Mouse (Mus musculus) fat pad, adult 2 months (tissue): ENCODE results near the gene Abhd2.
"Not testable (repeated sequence)": the region's sequence is repeated elsewhere in the genome, so short reads cannot be mapped to it uniquely, and the experiment has no call there.

Source experiments
- DNase-seq: peaks from one replicate; pipeline ENCODE4 v3.0.0-alpha.2; 2011; ENCODE audit warnings: low read depth, low spot score; ENCODE audit errors: extremely low read depth

Gene Abhd2

DNA sequence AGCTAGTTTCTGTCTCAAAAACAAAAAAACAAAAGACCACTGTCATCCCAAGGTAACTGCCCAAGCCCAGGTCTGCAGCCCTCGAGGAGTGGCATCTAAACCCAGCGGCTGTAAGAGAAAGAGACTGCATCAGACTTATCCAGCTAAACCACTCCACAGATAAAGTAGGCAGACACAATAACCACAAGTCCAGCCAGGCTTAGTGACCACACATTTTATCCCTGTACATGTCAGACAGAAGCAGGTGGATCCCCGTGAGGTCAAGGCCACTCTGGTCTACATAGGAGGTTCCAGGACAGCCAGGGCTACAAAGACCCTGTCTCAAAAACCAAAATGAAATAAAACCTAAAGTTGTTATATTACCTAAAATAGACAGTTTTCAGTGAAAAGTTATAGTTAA is 9.2 kb upstream of the Abhd2 start:
- DNase-seq = no peak

DNA sequence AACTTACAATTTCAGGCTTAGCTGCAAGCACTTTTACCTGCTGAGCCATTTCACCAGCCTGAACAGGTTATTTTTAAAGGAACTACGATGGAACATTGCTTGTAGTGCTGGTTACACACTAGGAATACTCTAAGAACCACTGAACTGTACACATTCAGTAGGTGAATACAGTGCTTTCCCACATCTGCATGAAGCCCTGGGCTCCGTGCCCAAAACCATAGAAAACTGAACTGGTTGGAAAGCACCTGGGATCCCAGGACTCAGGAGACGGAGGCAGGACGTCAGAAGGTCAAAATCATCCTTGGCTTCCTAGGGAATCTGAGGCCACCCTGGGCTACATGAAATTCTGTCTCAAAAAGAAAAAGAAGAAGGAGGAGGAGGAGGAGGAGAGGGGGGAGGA is 6.8 kb upstream of the Abhd2 start:
- no peak for DNase-seq

DNA sequence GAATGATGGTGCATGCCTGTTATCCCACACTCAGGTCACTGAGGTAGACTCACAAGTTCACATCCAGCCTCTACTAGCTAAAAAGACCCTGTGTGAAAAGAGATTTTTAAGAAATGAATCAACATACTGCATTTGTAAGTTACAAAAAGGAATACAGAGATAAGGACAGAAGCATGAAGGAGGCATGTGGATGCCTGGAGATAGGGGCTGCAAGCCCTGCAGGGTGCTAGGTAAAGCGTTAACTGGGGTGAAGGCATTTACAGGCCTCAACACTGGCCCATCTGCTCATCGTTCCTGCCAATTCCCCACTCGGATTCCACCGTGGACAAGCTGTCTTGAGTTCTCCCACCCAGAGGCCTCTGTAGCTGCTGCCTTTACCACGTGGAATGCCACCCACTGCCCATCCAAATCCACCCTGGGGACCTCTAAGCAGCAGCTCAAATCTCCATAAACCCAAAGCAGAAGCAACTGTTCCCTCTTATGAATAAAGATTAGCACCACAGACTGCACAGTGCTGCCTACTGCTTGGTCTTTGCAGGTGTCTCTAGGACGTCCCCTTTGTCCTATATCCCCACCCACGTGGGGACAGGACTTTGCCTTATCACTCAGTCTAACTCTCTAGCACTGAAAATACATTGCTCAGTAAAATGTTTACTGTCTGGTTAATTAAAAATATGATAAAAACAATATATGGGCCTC is 5.2 kb upstream of the Abhd2 start:
- DNase-seq = no peak

DNA sequence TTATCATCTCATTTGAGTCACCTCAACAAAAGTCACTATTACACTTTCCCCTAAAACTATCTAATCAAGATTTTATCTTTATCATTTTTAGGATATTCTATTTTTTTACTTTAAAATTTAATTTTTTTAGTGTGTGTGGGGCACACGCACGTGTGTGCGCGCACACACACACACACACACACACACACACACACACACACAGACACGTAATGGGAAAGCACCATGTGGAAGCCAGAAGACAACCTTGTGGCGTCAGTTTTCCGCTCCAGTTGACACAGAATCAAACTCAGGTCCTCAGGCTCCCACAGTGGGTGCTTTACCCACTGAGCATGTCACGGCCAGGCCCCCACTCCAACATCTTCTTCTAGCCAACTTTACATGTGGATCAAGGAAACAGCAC is 4.1 kb upstream of the Abhd2 start:
- DNase-seq = no peak

DNA sequence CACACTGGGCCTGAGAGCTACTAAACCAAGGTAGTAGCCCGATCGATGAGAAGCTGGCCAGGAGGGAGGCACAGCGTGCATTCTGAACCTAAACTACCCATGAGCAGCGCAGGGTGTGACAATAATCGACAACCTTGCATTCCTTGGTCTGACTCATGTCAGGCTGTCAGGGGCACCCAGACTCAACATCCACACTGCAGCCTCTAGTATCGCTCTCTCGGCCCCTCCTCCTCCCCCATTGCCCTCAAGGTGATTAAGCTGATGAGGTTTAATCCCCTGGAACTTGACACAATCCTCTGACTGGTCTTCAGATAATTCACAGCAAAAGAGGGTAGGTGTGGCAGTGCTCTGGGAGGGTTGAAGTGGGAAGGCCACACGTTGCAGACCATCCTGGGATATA is 3.6 kb upstream of the Abhd2 start:
- DNase-seq = no peak

DNA sequence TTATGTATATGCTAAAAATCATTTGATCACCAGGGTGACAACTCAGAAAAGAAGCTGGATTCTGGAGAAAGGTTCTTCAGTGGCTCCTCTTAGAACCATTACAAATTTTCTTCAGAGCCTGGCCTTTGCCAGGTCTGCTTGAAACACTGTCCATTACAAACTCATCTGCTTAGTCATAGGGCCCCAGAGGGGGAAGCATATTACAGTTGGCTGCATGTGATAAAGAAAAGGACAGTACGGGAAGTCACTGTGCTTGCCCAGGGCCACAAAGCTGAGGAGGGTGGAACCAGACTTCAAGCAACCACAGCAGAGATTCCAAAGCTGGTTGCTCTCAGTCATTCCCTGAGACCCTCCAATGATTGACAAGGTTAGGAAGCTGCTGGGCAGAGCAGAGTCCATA is 3.1 kb upstream of the Abhd2 start:
- peak; percentile 57 for DNase-seq

- no peak for DNase-seq
Observed at GRCm38 (mm10) chr7:79270961-79271387, 2.0 kb upstream of the Abhd2 start.

DNA sequence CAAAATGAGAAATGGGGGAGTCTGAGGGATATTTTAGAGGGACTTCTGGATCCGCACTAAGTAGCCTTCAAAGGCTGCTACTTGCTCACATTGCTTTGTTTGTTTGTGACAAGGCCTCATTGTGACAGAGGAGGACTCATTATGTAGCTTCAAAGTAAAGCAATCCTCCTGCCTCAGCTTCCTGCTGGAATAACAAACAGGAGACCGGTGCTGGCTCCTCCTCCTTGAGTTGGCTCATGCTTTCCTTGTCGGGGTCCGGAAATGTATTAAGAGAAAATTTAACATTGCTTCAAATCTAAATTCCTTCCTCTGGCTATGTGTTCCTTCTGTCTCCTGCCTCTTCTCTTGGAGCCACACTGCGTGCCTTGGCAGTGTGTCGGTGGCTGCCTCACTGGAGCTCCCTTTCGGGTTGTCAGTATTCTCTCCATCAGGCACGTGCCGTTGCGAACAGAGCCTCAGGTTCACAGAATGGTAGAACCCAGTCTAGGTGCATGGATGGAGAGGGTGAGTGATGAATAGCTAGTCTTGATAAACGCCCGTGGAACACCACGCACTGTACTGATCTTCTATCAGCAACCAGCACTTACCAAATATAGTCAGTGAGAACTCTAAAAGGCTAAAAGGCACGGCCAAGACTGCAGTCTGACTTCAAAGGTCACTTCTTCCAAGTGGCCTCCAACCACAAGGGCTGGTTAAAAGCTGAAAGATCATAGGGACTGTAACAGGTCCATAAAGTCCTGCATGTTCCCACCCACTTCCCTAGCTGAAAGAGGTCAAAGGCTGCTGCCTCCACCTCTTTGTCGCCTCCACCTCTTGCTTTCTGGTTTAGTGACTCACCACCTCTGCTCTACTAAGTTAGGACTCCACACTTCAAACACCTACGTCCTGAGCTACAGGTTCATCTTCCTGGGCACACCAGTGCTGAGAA is 874 bp upstream of the Abhd2 start:
- DNase-seq = no peak

DNA sequence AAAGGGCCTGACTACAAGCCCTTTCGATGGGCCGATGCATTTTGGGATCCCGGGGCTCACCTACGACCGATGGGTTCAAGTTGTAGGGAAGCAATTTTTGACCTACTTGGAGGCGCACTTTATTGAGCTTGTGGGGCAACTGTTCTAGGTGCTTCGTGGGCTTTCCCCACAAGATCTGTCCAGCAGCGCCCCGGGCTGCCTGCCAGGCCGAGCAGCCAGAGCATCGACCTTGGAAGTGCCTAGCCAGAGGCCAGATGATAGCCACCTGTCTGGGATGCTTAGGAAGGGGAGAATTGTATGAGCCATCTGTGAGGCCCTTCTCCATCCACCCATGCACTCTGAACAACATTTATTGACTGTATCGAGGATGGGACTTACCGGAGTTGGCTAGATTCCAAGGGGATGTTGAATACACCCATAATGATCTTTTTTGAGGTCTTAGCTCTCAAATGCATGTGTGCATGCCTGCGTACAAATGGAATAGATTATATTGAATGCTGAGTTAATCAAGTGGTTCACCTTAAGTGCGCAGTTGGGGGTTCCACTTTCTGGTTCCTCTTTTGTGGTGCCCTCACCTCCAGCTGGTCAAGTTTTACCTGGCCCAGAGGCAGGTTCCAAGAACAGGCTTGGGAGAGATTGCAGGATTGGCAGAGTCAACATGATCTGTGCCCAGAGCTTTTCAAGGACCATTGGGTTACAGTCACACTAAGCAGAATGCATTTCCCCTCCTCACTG is 906 bp downstream of the Abhd2 start:
- DNase-seq = no peak

DNA sequence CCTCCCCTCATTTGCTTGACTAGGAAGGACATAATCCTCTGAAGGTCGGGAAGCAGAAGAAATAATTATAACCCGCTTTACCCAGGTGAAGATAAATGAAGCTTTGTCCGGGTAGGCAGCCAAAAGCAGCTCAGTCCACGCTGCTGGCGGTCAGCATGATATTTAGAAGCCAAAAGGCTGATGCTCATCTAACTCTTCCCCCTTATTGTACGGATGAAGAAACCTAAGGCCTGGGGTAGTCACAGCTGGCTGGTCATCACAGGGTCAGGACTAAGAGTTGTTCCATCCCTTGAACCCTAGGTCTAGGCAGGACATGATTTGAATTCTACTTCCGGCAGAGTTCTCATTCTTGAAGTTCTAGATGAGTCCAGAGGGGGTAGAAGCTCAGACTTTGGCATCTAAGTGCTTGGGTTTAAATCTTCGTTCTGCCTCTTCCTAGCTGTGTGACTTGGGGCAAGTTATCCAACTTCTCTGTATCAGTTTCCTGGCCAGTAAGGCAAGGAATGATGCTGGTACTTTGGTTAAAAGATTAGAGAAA is 1.5 kb downstream of the Abhd2 start:
- DNase-seq = no peak

DNA sequence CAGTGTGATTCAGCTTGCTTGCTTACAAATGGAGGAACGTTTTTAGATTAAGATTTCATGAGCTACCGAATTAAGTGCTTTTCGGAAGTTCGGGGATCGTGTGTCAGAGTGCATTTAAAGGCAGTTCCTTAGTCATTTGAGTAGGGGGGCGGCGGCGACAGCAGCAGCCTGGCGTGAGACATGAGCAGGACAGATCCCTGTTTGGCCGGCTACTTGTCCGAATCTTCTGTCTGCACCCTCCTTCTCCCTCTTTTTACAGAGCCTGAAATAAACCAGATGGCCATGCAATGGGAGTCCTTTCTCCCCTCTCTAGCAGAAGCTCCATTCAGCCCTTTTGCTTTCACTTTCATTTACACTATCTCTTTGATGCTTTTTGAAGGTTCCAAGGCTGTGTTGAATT is 2.3 kb downstream of the Abhd2 start:
- DNase-seq = no peak

GRCm38 (mm10) chr7:79278432-79278831 is 5.4 kb downstream of the Abhd2 start:
- DNase-seq = no peak

GRCm38 (mm10) chr7:79279376-79280029 is 6.5 kb downstream of the Abhd2 start:
- DNase-seq = no peak

DNA sequence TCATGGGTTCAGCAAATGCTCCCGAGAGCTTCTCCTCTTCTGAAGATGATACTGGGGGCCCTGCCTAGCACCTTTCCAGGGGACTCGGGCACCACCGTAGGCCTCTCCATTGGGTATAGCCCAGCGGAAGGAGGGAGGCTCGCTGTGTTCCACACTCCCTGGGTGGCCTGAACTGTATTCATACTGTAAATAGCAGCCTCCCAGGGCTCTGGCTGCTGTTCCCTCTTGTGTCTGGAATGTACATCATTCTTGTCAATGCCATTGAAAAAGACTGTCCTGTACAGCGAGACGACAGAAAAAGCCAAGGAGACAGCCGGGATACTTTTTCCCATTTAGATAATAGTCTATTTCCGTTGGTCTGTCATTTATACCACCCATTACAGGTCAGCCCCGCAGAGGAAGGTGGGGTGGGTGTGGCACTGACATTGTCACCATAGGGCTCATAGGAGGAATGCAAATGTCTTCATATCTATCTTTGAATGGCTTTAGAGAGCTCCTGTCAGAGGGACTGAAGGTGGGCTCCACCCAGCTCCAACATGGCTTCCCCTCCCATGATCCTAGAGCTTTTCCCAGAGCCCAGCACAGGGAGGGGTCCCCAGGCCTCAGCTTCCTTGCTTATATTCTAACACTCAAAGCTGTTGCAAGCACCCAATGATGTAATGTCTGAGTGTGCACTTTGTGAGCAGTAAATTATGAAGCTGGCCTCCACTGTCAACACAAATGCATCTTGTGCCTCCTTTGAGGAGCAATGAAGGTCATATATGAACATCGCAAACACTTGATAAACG is 10.1 kb downstream of the Abhd2 start:
- no peak for DNase-seq

DNA sequence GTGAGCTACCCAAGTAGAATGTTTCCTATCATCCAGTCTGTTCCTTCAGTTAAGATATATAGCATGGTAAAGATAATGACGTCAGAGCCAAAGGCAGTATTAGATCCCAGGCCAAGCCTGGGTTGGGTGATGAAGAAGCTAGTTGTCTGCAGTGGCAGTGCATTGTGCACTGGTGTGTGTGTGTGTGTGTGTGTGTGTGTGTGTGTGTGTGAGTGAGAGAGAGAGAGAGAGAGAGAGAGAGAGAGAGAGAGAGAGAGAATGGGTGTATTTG is 10.6 kb downstream of the Abhd2 start:
- not testable (repeated sequence) for DNase-seq

DNA sequence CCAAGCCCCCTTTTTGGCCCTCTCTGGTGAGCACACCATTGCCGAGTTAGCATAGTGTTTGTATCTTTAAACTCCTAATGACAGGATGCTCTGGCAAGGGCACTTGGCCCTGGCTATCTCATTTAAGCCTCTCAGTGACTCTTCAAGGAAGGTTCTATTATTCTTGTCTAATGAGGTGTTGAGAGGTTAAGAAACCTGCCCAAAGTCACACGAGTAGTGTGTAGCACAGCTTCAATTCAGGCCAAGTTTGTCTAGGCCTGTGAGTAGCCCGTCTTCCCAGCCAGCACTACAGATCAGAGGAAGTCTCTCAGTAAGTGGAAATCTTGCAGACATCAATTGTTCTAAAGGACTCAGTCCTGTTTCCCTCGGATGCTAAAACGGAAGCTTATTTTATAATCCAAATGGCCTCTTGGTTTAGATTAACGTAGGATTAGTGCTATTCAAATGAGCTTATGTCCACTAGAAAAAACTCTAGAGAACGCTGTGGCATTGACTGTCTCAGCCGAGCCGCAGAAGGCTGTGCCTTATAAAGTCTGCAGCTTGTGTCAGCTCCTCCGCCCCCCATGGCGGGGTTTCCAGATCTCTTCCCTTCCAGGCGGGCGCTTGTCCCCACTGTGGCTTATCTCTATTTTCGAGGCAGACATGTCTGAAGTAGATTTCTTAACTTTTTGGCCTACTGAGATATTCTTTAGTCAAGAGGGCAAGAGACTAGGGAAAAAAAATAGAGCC is 11.3 kb downstream of the Abhd2 start:
- DNase-seq = no peak

DNA sequence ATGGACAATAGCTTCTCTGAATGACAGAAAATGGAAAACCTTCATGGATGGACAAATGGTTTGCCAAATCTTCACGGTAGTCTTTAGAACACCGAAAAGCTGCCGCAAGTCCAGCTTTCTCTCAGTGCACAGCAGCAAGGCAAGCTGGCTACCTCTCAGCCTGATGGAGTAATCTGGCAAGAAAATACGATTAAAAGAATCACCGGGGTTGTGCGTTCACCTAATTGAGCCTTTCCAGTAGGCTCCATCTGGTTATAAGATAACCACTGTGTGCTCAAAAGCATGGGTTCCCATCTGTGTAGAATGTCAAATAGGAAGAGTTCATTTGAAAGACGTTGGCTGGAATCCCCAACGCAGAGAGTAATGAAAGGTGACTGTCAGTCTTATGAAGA is 11.9 kb downstream of the Abhd2 start:
- no peak for DNase-seq

DNA sequence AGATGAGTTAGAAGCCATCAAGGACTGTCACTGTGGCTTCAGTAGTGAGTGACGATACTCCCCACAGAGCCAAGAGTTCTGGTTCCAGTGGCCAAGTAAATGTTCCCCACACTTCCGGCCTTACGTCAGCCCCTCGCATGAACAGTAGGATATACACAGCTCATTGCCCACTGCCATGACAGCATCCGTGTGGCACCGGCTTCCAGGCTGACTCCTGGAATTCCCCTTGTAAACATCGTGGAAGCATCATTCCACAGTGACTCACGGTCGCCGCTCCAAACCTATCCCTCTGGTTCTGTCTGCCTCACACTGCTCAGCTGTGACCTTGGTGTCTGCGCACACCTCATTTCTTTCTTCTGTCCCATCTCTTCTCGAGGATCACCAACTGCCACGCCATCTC is 12.4 kb downstream of the Abhd2 start:
- DNase-seq = no peak

- no peak for DNase-seq
Observed at GRCm38 (mm10) chr7:79287226-79287625, 14.2 kb downstream of the Abhd2 start.

- DNase-seq = no peak
Observed at GRCm38 (mm10) chr7:79287928-79288327, 14.9 kb downstream of the Abhd2 start.
